Mouse (Mus musculus) MEL (cell line): ENCODE measurements around the gene Tmem186. TPM values are rescaled to one million over a fixed set of nuclear protein-coding genes. Genes with fewer than 3 reads are reported as not detected.

Experiments used
- DNase-seq: peaks from one replicate; pipeline ENCODE4 v3.0.0; 2011; ENCODE audit warnings: low read depth, low spot score
- H3K27ac ChIP-seq: 2 replicates; pipeline ENCODE4 v1.5.1; 2012; ENCODE audit warnings: low read depth, mild to moderate bottlenecking, control low read depth, low read length, moderate library complexity; ENCODE audit not compliant: control insufficient read depth
- H3K27me3 ChIP-seq, 2 experiments: fragments of 150-350 bp in 1 of 2; sonication (generic) in 1 of 2; 2 replicates each; pipeline ENCODE4 v1.6.1; 2012; ENCODE audit warnings: low read length in 2 of 2, mild to moderate bottlenecking in 2 of 2, improper control_type of control experiment in 1 of 2, moderate library complexity in 1 of 2; ENCODE audit not compliant: insufficient read depth in 2 of 2, control insufficient read depth in 1 of 2
- H3K36me3 ChIP-seq, 2 experiments: 2 replicates each; pipeline ENCODE4 v1.6.1; 2012 to 2014; ENCODE audit warnings: low read length in 2 of 2, improper control_type of control experiment in 1 of 2, inconsistent platforms in 1 of 2, mild to moderate bottlenecking in 1 of 2; ENCODE audit not compliant: insufficient read depth in 2 of 2, control insufficient read depth in 1 of 2
- H3K4me1 ChIP-seq, 2 experiments: fragments of 150-350 bp in 1 of 2; sonication (generic) in 1 of 2; 2 replicates each; pipeline ENCODE4 v1.6.1; 2012; ENCODE audit warnings: low read length in 2 of 2, improper control_type of control experiment in 1 of 2, mild to moderate bottlenecking in 1 of 2; ENCODE audit not compliant: insufficient read depth in 2 of 2, control insufficient read depth in 1 of 2
- H3K4me3 ChIP-seq, 2 experiments: fragments of 150-350 bp in 1 of 2; sonication (generic) in 1 of 2; 2 replicates each; pipeline ENCODE4 v1.5.1; 2012; ENCODE audit warnings: low read depth in 2 of 2, low read length in 2 of 2, mild to moderate bottlenecking in 2 of 2, moderate library complexity in 2 of 2, control low read depth in 1 of 2, improper control_type of control experiment in 1 of 2; ENCODE audit not compliant: control insufficient read depth in 1 of 2, insufficient read depth in 1 of 2
- H3K79me2 ChIP-seq: 2 replicates; pipeline ENCODE4 v1.6.1; 2012; ENCODE audit warnings: mild to moderate bottlenecking, low read length, moderate library complexity; ENCODE audit not compliant: control insufficient read depth, poor library complexity, insufficient read depth
- H3K9ac ChIP-seq: 2 replicates; pipeline ENCODE4 v1.6.1; 2012; ENCODE audit warnings: low read depth, mild to moderate bottlenecking, control low read depth, low read length, moderate library complexity; ENCODE audit not compliant: control insufficient read depth, poor library complexity, severe bottlenecking
- H3K9me3 ChIP-seq: fragments of 150-350 bp; sonication (generic); replicated peaks from 2 replicates; pipeline ENCODE4 v1.6.1; 2012; ENCODE audit warnings: mild to moderate bottlenecking, low read length, improper control_type of control experiment, moderate library complexity; ENCODE audit not compliant: insufficient read depth
- BHLHE40 ChIP-seq: IDR thresholded peaks from 2 replicates; pipeline ENCODE4 v1.6.1; 2012; ENCODE audit warnings: low read depth, mild to moderate bottlenecking, inconsistent platforms, low read length, improper control_type of control experiment, borderline replicate concordance
- CHD1 ChIP-seq: IDR thresholded peaks from 2 replicates; pipeline ENCODE4 v1.6.1; 2012; ENCODE audit warnings: low read depth, mild to moderate bottlenecking, inconsistent platforms, low read length, improper control_type of control experiment
- CHD2 ChIP-seq: IDR thresholded peaks from 2 replicates; pipeline ENCODE4 v1.6.1; 2011; ENCODE audit warnings: low read length, improper control_type of control experiment
- CTCF ChIP-seq, 3 experiments: IDR thresholded peaks in 2 of 3; conservative IDR thresholded peaks in 1 of 3; 2 replicates each; pipeline ENCODE4 v1.5.1; 2011 to 2012; ENCODE audit warnings: low read length in 3 of 3, low read depth in 2 of 3, mild to moderate bottlenecking in 2 of 3, improper control_type of control experiment in 1 of 3, inconsistent platforms in 1 of 3, mixed read lengths in 1 of 3, moderate library complexity in 1 of 3; ENCODE audit not compliant: control insufficient read depth in 1 of 3, insufficient read depth in 1 of 3, poor library complexity in 1 of 3, severe bottlenecking in 1 of 3
- E2F4 ChIP-seq: IDR thresholded peaks from 2 replicates; pipeline ENCODE4 v1.6.1; 2011; ENCODE audit warnings: low read depth, low read length, improper control_type of control experiment, borderline replicate concordance
- ELF1 ChIP-seq: IDR thresholded peaks from 2 replicates; pipeline ENCODE4 v1.6.1; 2014; ENCODE audit warnings: low read depth, mild to moderate bottlenecking, inconsistent platforms, low read length, improper control_type of control experiment, moderate library complexity
- EP300 ChIP-seq, 2 experiments: IDR thresholded peaks; 2 replicates each; pipeline ENCODE4 v1.6.1; 2011; ENCODE audit warnings: improper control_type of control experiment in 2 of 2, low read length in 2 of 2, low read depth in 1 of 2, mild to moderate bottlenecking in 1 of 2
- ETS1 ChIP-seq: IDR thresholded peaks from 2 replicates; pipeline ENCODE4 v1.6.1; 2012; ENCODE audit warnings: low read depth, mild to moderate bottlenecking, inconsistent platforms, low read length, improper control_type of control experiment, moderate library complexity
- GABPA ChIP-seq: IDR thresholded peaks from 2 replicates; pipeline ENCODE4 v1.6.1; 2012; ENCODE audit warnings: low read depth, mild to moderate bottlenecking, inconsistent platforms, low read length, improper control_type of control experiment, moderate library complexity
- GATA1 ChIP-seq: IDR thresholded peaks from 2 replicates; pipeline ENCODE4 v1.6.1; 2011; ENCODE audit warnings: low read depth, low read length, improper control_type of control experiment
- JUND ChIP-seq: IDR thresholded peaks from 2 replicates; pipeline ENCODE4 v1.6.1; 2011; ENCODE audit warnings: low read depth, mild to moderate bottlenecking, improper control_type of control experiment, low read length
- KAT2A ChIP-seq: conservative IDR thresholded peaks from 2 replicates; pipeline ENCODE4 v1.6.1; 2012; ENCODE audit warnings: low read depth, low read length, improper control_type of control experiment, inconsistent platforms
- MAFK ChIP-seq: IDR thresholded peaks from 2 replicates; pipeline ENCODE4 v1.6.1; 2011; ENCODE audit warnings: low read depth, mild to moderate bottlenecking, low read length, improper control_type of control experiment, borderline replicate concordance
- MAX ChIP-seq: IDR thresholded peaks from 2 replicates; pipeline ENCODE4 v1.6.1; 2011; ENCODE audit warnings: low read length, improper control_type of control experiment
- MAZ ChIP-seq: IDR thresholded peaks from 2 replicates; pipeline ENCODE4 v1.6.1; 2012; ENCODE audit warnings: low read depth, mild to moderate bottlenecking, inconsistent platforms, low read length, improper control_type of control experiment
- MXI1 ChIP-seq: IDR thresholded peaks from 2 replicates; pipeline ENCODE4 v1.6.1; 2011; ENCODE audit warnings: mild to moderate bottlenecking, low read depth, low read length, improper control_type of control experiment
- MYC ChIP-seq: IDR thresholded peaks from 2 replicates; pipeline ENCODE4 v1.6.1; 2011; ENCODE audit warnings: low read depth, mild to moderate bottlenecking, low read length, improper control_type of control experiment, moderate library complexity
- POLR2A ChIP-seq, 2 experiments: IDR thresholded peaks; 2 replicates each; pipeline ENCODE4 v1.6.1; 2011 to 2012; ENCODE audit warnings: low read length in 2 of 2, mild to moderate bottlenecking in 2 of 2, control low read depth in 1 of 2, improper control_type of control experiment in 1 of 2, low read depth in 1 of 2, moderate library complexity in 1 of 2; ENCODE audit not compliant: control insufficient read depth in 1 of 2, insufficient read depth in 1 of 2, poor library complexity in 1 of 2
- POLR2AphosphoS2 ChIP-seq: IDR thresholded peaks from 2 replicates; pipeline ENCODE4 v1.6.1; 2011; ENCODE audit warnings: low read length, improper control_type of control experiment
- POLR2AphosphoS5 ChIP-seq: IDR thresholded peaks from 2 replicates; pipeline ENCODE4 v1.6.1; 2012; ENCODE audit warnings: low read depth, borderline replicate concordance, mild to moderate bottlenecking, inconsistent platforms, low read length, moderate library complexity, mixed read lengths
- RAD21 ChIP-seq: IDR thresholded peaks from 2 replicates; pipeline ENCODE4 v1.6.1; 2011; ENCODE audit warnings: mild to moderate bottlenecking, low read depth, low read length, improper control_type of control experiment
- RCOR1 ChIP-seq: IDR thresholded peaks from 2 replicates; pipeline ENCODE4 v1.6.1; 2012; ENCODE audit warnings: low read depth, mild to moderate bottlenecking, inconsistent platforms, low read length, improper control_type of control experiment
- TAL1 ChIP-seq: IDR thresholded peaks from 2 replicates; pipeline ENCODE4 v1.6.1; 2012; ENCODE audit warnings: mild to moderate bottlenecking, inconsistent platforms, low read length, moderate library complexity, mixed read lengths
- TBP ChIP-seq: IDR thresholded peaks from 2 replicates; pipeline ENCODE4 v1.8.0; 2011; ENCODE audit warnings: low read depth, low read length, improper control_type of control experiment
- TCF12 ChIP-seq: IDR thresholded peaks from 2 replicates; pipeline ENCODE4 v1.6.1; 2014; ENCODE audit warnings: low read depth, mild to moderate bottlenecking, inconsistent platforms, low read length, improper control_type of control experiment, moderate library complexity
- UBTF ChIP-seq: IDR thresholded peaks from 2 replicates; pipeline ENCODE4 v1.6.1; 2012; ENCODE audit warnings: low read depth, mild to moderate bottlenecking, inconsistent platforms, low read length, improper control_type of control experiment, moderate library complexity, borderline replicate concordance; ENCODE audit not compliant: insufficient read depth
- USF1 ChIP-seq: IDR thresholded peaks from 2 replicates; pipeline ENCODE4 v1.6.1; 2014; ENCODE audit warnings: low read depth, mild to moderate bottlenecking, inconsistent platforms, low read length, improper control_type of control experiment, moderate library complexity
- USF2 ChIP-seq, 2 experiments: IDR thresholded peaks; 2 replicates each; pipeline ENCODE4 v1.6.1; 2011 to 2012; ENCODE audit warnings: improper control_type of control experiment in 2 of 2, low read length in 2 of 2, borderline replicate concordance in 1 of 2, inconsistent platforms in 1 of 2, low read depth in 1 of 2, mild to moderate bottlenecking in 1 of 2; ENCODE audit not compliant: insufficient read depth in 1 of 2
- ZC3H11A ChIP-seq: IDR thresholded peaks from 2 replicates; pipeline ENCODE4 v1.6.1; 2012; ENCODE audit warnings: low read depth, mild to moderate bottlenecking, inconsistent platforms, low read length, improper control_type of control experiment
- ZKSCAN1 ChIP-seq: IDR thresholded peaks from 2 replicates; pipeline ENCODE4 v1.6.1; 2012; ENCODE audit warnings: low read depth, mild to moderate bottlenecking, inconsistent platforms, low read length, improper control_type of control experiment, moderate library complexity
- ZMIZ1 ChIP-seq: IDR thresholded peaks from 2 replicates; pipeline ENCODE4 v1.6.1; 2012; ENCODE audit warnings: low read depth, mild to moderate bottlenecking, inconsistent platforms, low read length, improper control_type of control experiment, moderate library complexity
- ZNF384 ChIP-seq: IDR thresholded peaks from 2 replicates; pipeline ENCODE4 v1.6.1; 2012; ENCODE audit warnings: low read depth, mild to moderate bottlenecking, inconsistent platforms, low read length, improper control_type of control experiment
- polyA plus RNA-seq, 2 experiments: library from polyadenylated mRNA; stranded (reverse) in 1 of 2; unstranded in 1 of 2; fragments of >175 nt in 1 of 2; fragments of >200 nt in 1 of 2; gene quantifications; 2 replicates each; pipeline versions ENCODE4 v1.2.1 to v1.2.4; 2012; ENCODE audit warnings: low replicate concordance in 2 of 2, low read depth in 1 of 2; ENCODE audit not compliant: insufficient read length in 2 of 2, insufficient read depth in 1 of 2, missing spikeins in 1 of 2
- total RNA-seq: library from RNA; depleted of rRNA; stranded (reverse); fragments of 300-350 nt; gene quantifications from 2 replicates; pipeline ENCODE4 v1.2.3, GENCODE M21; 2012

Tmem186 gene
- total and polyA plus RNA-seq, 3 experiments, result 18.9 to 99.9 (median 22.5) TPM

DNA sequence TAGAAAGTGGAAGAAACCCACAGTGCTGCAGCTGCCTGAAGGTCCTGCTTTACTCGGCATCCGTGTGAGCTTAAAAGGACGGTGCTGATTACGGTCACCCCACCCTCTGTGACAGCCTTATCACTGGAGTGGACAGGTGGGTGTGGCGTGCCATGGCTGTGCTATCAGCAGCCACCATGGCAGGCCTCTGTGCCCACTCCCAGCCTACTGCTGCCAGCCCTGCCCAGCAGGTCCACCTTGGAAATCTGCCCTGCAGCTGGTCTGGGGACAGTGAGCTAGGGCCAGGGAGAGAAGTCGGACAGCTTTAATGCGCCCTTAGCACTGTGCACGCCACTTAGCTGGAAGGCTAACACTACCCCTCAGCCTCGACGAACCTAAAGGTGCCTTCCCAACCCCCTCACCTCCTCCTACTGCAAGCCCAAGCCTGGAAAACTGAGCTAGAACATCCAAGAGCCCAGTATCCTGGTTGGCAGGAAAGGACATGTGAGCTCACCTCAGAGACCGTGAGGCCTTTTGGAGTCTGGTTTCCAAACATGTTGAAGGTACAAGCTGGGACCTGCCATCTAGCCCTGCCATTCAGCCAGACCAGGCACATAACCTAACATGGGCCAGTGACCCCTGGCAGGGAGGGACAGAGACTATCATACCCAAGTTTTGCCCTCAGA is 49.5 kb upstream of the Tmem186 start (continued):
- TF ChIP-seq RCOR1 (0 out of 2 replicates have a peak, but pooled peaks have one; percentile 38), ZNF384 (no peak), UBTF (no peak), ZC3H11A (no peak), ZKSCAN1 (no peak), MXI1 (peak; percentile 30; the same call in 1 of the 2 replicates), GATA1 (peak; percentile 84), POLR2AphosphoS2 (peak; percentile 64; the same call in 1 of the 2 replicates), USF2 (IDR thresholded peaks at IDR 0.05; ENCODE audit: borderline replicate concordance in 1 of 2, insufficient read depth in 1 of 2, low read depth in 1 of 2, low read length in 2 of 2) (no peak)

DNA sequence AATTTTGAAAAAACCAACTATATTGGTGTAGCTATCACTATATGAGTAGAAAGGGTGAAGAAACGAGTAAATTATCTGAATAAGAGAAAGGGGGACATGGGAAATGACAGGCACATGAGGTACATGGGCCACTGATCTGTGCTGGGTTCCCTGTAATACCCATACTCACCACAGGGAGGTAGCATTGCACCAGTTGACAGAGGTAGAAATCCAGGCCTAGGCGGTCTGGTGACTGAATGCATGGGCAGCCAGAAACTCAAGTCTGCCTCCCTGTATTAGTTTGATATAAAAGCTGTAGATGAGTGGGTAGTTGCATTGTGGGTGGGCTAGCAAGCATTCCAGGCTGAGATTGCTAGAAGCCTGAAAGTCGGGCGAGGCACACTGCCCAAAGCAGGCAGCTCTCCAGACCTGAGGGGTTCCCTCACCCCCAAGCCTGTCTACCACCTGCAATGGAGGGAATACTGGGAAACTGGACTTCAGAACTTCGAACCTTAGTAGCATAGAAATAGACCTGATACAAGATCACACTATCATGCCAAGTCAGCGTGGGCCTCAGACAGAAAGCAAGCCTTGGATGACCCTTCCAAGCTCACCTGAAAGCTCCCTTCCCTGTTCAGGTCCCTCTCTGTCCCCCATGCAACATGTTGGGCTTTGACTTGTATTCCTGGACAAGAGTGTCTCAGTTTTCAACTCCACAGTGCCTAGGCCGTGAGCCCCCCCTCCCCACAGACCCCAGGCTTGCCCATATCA is 48.8 kb upstream of the Tmem186 start:
- Histone ChIP-seq H3K79me2 (no peaks in the 10 kb centered on the region), H3K27ac (peak overlapping the region; percentile 36), H3K9ac (peak overlapping the region; percentile 38), H3K4me1 (peaks cover 0 to 16% of the 10 kb centered on the region in 2 experiments; a peak in 2 of 4 replicates), H3K36me3 (peaks cover 7 to 11% of the 10 kb centered on the region in 2 experiments; a peak in 3 of 4 replicates), H3K27me3 (no peaks in the 10 kb centered on the region), H3K4me3 (no peak overlapping the region), H3K9me3 (no peaks in the 10 kb centered on the region)
- peak; percentile 87 for DNase-seq
- TF ChIP-seq TAL1 (no peak), MYC (no peak), E2F4 (no peak), MAZ (no peak), TBP (0 out of 2 replicates have a peak, but pooled peaks have one; percentile 39), BHLHE40 (0 out of 2 replicates have a peak, but pooled peaks have one; percentile 40), TCF12 (no peak), MAFK (no peak), CHD1 (no peak), ZC3H11A (peak; percentile 89), JUND (no peak), CTCF (IDR thresholded peaks at IDR 0.05 in 2 of 3, conservative IDR thresholded peaks at IDR 0.05 in 1 of 3; ENCODE audit: control insufficient read depth in 1 of 3, insufficient read depth in 1 of 3, low read depth in 2 of 3, low read length in 3 of 3, poor library complexity in 1 of 3, severe bottlenecking in 1 of 3) (peak; percentile 71 to 95 (median 94)), USF2 (IDR thresholded peaks at IDR 0.05; ENCODE audit: borderline replicate concordance in 1 of 2, insufficient read depth in 1 of 2, low read depth in 1 of 2, low read length in 2 of 2) (no peak), ETS1 (no peak), CHD2 (no peak), POLR2A (IDR thresholded peaks at IDR 0.05; ENCODE audit: control insufficient read depth in 1 of 2, insufficient read depth in 1 of 2, low read depth in 1 of 2, low read length in 2 of 2, poor library complexity in 1 of 2) (peak in 1 of 2 experiments; percentile 26; a peak in 1 of 4 replicates), GABPA (no peak), EP300 (IDR thresholded peaks at IDR 0.05; ENCODE audit: low read depth in 1 of 2, low read length in 2 of 2) (no peak), ZMIZ1 (no peak), MAX (no peak), RAD21 (peak; percentile 98), UBTF (no peak), ELF1 (no peak), KAT2A (no peak), ZNF384 (no peak), POLR2AphosphoS5 (no peak), ZKSCAN1 (no peak), USF1 (no peak)
